Mouse (Mus musculus): Measurements from ENCODE around the gene Gucy1b2. TPM values are rescaled to one million over a fixed set of nuclear protein-coding genes. Genes with fewer than 3 reads are reported as not detected.

Gucy1b2 gene
- polyA plus RNA-seq, 2 experiments, result 0.10 to 0.15 TPM

- Histone ChIP-seq H3K9me3 (ENCODE audit: control insufficient read depth, low read length) (no peaks in the 10 kb centered on the region), H3K27ac (replicated peaks; ENCODE audit: low read depth, low read length) (no peak overlapping the region), H3K9ac (ENCODE audit: low read depth, low read length, severe bottlenecking) (no peak overlapping the region), H3K36me3 (ENCODE audit: control insufficient read depth, insufficient read depth, low read length) (no peaks in the 10 kb centered on the region), H3K27me3 (ENCODE audit: control insufficient read depth, insufficient read depth, low read length) (no peaks in the 10 kb centered on the region), H3K4me1 (ENCODE audit: control insufficient read depth, insufficient read depth, low read length) (no peaks in the 10 kb centered on the region), H3K4me2 (replicated peaks; ENCODE audit: low read depth, low read length, severe bottlenecking) (no peak overlapping the region), H3K4me3 (replicated peaks; ENCODE audit: low read length) (no peak overlapping the region)
- TF ChIP-seq POLR2A (IDR thresholded peaks at IDR 0.05; ENCODE audit: borderline replicate concordance, extremely low read depth, insufficient read depth, insufficient read length), result no peak
- DNase-seq (ENCODE audit: low spot score), result no peak
- 48% methylated on average over 7 of the region's 7 CpGs for WGBS
- no peak for ATAC-seq (ENCODE audit: low FRiP score, low read depth)
Observed at GRCm38 (mm10) chr14:62416007-62416741, 39.9 kb downstream of the Gucy1b2 start.

GRCm38 (mm10) chr14:62395346-62395745, 60.7 kb downstream of the Gucy1b2 start:
- no peak for TF ChIP-seq POLR2A (IDR thresholded peaks at IDR 0.05; ENCODE audit: borderline replicate concordance, extremely low read depth, insufficient read depth, insufficient read length)
- Histone ChIP-seq H3K4me3 (replicated peaks; ENCODE audit: low read length) (no peak overlapping the region), H3K27ac (replicated peaks; ENCODE audit: low read depth, low read length) (no peak overlapping the region), H3K4me1 (ENCODE audit: control insufficient read depth, insufficient read depth, low read length) (peaks cover 4% of the 10 kb centered on the region; the same call in 1 of the 2 replicates), H3K4me2 (replicated peaks; ENCODE audit: low read depth, low read length, severe bottlenecking) (no peak overlapping the region), H3K9ac (ENCODE audit: low read depth, low read length, severe bottlenecking) (no peak overlapping the region), H3K9me3 (ENCODE audit: control insufficient read depth, low read length) (no peaks in the 10 kb centered on the region), H3K27me3 (ENCODE audit: control insufficient read depth, insufficient read depth, low read length) (no peaks in the 10 kb centered on the region), H3K36me3 (ENCODE audit: control insufficient read depth, insufficient read depth, low read length) (no peaks in the 10 kb centered on the region)
- ATAC-seq (ENCODE audit: low FRiP score, low read depth) (no peak), DNase-seq (ENCODE audit: low spot score) (no peak)
- WGBS, result 88% methylated on average over 2 of the region's 2 CpGs

- Histone ChIP-seq H3K27me3 (ENCODE audit: control insufficient read depth, insufficient read depth, low read length) (no peaks in the 10 kb centered on the region), H3K4me1 (ENCODE audit: control insufficient read depth, insufficient read depth, low read length) (peaks cover 15% of the 10 kb centered on the region), H3K4me3 (replicated peaks; ENCODE audit: low read length) (no peak overlapping the region), H3K27ac (replicated peaks; ENCODE audit: low read depth, low read length) (no peak overlapping the region), H3K36me3 (ENCODE audit: control insufficient read depth, insufficient read depth, low read length) (no peaks in the 10 kb centered on the region), H3K4me2 (replicated peaks; ENCODE audit: low read depth, low read length, severe bottlenecking) (no peak overlapping the region), H3K9me3 (ENCODE audit: control insufficient read depth, low read length) (no peaks in the 10 kb centered on the region), H3K9ac (ENCODE audit: low read depth, low read length, severe bottlenecking) (no peak overlapping the region)
- WGBS, result 65% methylated on average over 4 of the region's 4 CpGs
- TF ChIP-seq POLR2A (IDR thresholded peaks at IDR 0.05; ENCODE audit: borderline replicate concordance, extremely low read depth, insufficient read depth, insufficient read length), result no peak
- DNase-seq (ENCODE audit: low spot score) (no peak), ATAC-seq (ENCODE audit: low FRiP score, low read depth) (no peak)
Observed at GRCm38 (mm10) chr14:62392754-62393153, 63.3 kb downstream of the Gucy1b2 start.

DNA sequence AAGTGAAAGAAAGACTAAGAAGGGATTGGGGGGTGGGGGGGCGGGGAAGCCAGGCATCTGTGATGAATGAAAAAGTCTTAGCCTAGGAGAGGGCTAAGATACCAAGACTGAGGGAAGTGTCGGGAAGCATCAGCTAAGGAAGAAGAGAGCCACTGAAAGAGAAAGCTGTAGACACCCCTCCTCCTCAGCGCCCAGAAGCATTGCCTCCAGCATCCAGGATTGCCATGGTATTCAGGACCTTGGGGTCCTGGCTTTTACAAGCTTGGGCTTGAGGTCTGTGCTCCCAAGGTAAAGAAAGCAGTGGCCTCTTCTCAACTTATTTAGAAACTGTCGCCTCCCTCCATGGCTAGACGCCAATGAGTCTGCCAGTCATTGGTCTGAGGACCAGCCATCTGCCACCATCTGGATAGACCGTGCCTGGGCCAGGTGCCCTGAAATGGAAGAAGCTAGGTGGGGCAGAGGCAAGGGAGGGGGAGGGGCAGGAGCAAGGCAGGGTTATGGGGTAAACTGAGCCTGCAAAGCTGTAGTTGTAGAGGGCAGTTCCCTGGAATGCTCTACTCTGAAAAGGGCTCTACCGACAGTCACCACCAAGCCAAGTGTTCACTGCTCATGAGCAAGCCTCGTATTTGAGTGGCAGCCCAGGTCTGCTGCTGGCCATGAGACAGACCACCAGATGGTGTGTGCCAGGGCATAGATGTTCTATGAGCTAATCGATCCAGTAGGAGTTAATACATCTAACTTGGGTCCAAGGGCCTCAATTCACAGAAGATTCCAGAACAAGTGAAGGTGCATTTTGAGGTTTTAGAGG, 66.2 kb downstream of the Gucy1b2 start:
- peak; percentile 23 for DNase-seq (ENCODE audit: low spot score)
- no peak for TF ChIP-seq POLR2A (IDR thresholded peaks at IDR 0.05; ENCODE audit: borderline replicate concordance, extremely low read depth, insufficient read depth, insufficient read length)

DNA sequence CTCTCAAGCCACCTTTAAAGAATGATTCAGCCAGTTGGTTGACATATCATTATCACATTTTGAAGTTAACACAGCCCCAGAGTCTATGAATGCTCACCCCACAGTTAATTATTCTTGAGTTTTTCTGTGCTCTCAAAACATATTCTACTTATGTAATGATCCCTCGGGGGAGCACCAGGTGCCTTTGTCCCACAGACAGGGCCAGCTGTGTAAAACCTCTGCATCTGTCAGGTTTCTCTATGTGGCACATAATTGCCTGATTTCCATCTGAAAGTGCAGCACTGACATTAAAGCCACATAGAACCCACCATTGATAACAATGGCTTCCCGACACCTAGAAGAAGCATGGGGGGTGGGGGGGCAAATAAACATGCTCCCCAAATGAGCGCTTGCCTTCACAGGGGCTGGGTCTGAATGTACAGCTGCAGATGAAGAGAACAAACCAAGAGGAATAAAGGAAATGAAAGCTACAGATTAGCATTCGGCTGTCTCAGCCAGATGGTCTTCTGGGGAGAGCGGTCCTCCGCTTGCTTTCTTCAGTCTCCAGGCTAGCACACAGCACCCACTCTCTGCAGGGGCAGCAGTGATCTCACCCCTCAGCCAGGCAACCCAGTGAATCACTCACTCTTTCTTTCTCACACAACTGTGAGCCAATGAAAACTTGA, 66.9 kb downstream of the Gucy1b2 start:
- DNase-seq (ENCODE audit: low spot score) (no peak), ATAC-seq (ENCODE audit: low FRiP score, low read depth) (no peak)
- Histone ChIP-seq H3K36me3 (ENCODE audit: control insufficient read depth, insufficient read depth, low read length) (no peaks in the 10 kb centered on the region), H3K9me3 (ENCODE audit: control insufficient read depth, low read length) (no peaks in the 10 kb centered on the region), H3K27me3 (ENCODE audit: control insufficient read depth, insufficient read depth, low read length) (no peaks in the 10 kb centered on the region), H3K4me2 (replicated peaks; ENCODE audit: low read depth, low read length, severe bottlenecking) (no peak overlapping the region), H3K9ac (ENCODE audit: low read depth, low read length, severe bottlenecking) (no peak overlapping the region), H3K27ac (replicated peaks; ENCODE audit: low read depth, low read length) (no peak overlapping the region; the same call in 1 of the 2 replicates), H3K4me3 (replicated peaks; ENCODE audit: low read length) (no peak overlapping the region), H3K4me1 (ENCODE audit: control insufficient read depth, insufficient read depth, low read length) (peaks cover 15% of the 10 kb centered on the region)
- no peak for TF ChIP-seq POLR2A (IDR thresholded peaks at IDR 0.05; ENCODE audit: borderline replicate concordance, extremely low read depth, insufficient read depth, insufficient read length)
- WGBS, result 60% methylated on average over 6 of the region's 6 CpGs

More for the DNA sequence above, 66.2 kb downstream of the Gucy1b2 start:
- H3K27me3 ChIP-seq (ENCODE audit: control insufficient read depth, insufficient read depth, low read length), result no peaks in the 10 kb centered on the region
- H3K4me2 ChIP-seq (replicated peaks; ENCODE audit: low read depth, low read length, severe bottlenecking), result no peak overlapping the region
- H3K36me3 ChIP-seq (ENCODE audit: control insufficient read depth, insufficient read depth, low read length), result no peaks in the 10 kb centered on the region
- H3K4me1 ChIP-seq (ENCODE audit: control insufficient read depth, insufficient read depth, low read length), result peaks cover 15% of the 10 kb centered on the region
- no peak overlapping the region for H3K9ac ChIP-seq (ENCODE audit: low read depth, low read length, severe bottlenecking)
- no peak overlapping the region for H3K4me3 ChIP-seq (replicated peaks; ENCODE audit: low read length)
- H3K9me3 ChIP-seq (ENCODE audit: control insufficient read depth, low read length), result no peaks in the 10 kb centered on the region
- no peak overlapping the region for H3K27ac ChIP-seq (replicated peaks; ENCODE audit: low read depth, low read length)
- no peak for ATAC-seq (ENCODE audit: low FRiP score, low read depth)
- 68% methylated on average over 9 of the region's 9 CpGs for WGBS

Measured in limb, embryonic 14.5 days (tissue).